Mouse (Mus musculus) layer of hippocampus, adult 9-10 months (tissue): ENCODE measurements around the gene Rilp.

Experiments
- DNase-seq: peaks from one replicate; pipeline ENCODE4 v3.0.0; 2022; ENCODE audit warnings: low spot score

The Rilp gene

GRCm38 (mm10) chr11:75558101-75558500, 48.2 kb downstream of the Rilp start:
- no peak for DNase-seq

- no peak for DNase-seq
Observed at GRCm38 (mm10) chr11:75559870-75560504, 50.1 kb downstream of the Rilp start.

- no peak for DNase-seq
Observed at GRCm38 (mm10) chr11:75560530-75561409, 50.9 kb downstream of the Rilp start.

GRCm38 (mm10) chr11:75561410-75561791, 51.5 kb downstream of the Rilp start:
- DNase-seq, result no peak
